Mouse (Mus musculus) cerebellum, postnatal 14 days (tissue): ENCODE results near the gene Arfrp1.

Experiments
- DNase-seq, 2 experiments: peaks; one replicate each; pipeline ENCODE4 v3.0.0; 2021; ENCODE audit warnings: mixed read lengths in 2 of 2

Gene Arfrp1

DNA sequence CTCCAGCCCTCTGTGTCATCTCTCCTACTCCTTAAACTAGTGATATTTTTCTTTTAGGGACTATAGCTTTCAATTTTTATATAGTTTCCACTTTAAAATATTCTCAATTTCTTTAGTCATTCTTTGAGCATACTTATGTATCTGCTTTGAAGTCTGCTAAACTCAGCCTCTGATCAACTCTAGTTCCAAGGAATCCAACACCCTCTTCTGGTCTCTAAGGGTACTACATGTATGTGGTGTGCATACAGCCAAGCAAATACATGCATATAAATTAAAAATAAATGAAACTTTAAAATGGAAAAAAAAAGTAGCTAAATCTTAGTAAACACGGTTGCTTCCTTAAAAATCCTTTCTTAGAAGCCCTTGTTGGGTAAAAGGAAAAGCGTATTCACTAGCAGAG is 10.6 kb upstream of the Arfrp1 start:
- DNase-seq = peak; percentile 43 to 46

- DNase-seq = peak in 1 of 2 experiments; percentile 28
Observed at GRCm38 (mm10) chr2:181370001-181370400, 4.8 kb upstream of the Arfrp1 start.

GRCm38 (mm10) chr2:181365655-181366075 is 461 bp upstream of the Arfrp1 start:
- DNase-seq = no peak

DNA sequence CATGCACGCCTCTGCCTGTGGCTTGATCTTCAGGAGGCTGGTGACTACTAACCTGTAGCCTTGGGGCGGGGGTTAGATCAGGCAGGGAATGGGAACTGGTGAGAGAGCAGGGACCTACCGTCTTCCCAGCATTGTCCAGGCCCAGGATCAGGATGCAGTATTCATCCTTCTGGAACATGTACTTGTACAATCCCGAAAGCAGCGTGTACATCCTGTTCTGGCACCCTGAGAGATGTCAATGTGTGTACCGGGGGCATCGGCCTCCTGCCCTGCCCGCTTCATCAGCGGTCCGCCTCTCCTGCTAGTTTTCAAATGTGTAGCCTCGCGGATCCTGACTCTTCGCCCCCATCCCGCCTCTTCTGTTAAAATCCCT is 731 bp downstream of the Arfrp1 start:
- no peak for DNase-seq

- no peak for DNase-seq
Observed at GRCm38 (mm10) chr2:181363946-181364345, 1.3 kb downstream of the Arfrp1 start.

- no peak for DNase-seq
Observed at GRCm38 (mm10) chr2:181356780-181357179, 8.4 kb downstream of the Arfrp1 start.

GRCm38 (mm10) chr2:181342766-181343165 is 22.4 kb downstream of the Arfrp1 start:
- no peak for DNase-seq

GRCm38 (mm10) chr2:181340426-181340825 is 24.8 kb downstream of the Arfrp1 start:
- DNase-seq = peak; percentile 76 to 78

DNA sequence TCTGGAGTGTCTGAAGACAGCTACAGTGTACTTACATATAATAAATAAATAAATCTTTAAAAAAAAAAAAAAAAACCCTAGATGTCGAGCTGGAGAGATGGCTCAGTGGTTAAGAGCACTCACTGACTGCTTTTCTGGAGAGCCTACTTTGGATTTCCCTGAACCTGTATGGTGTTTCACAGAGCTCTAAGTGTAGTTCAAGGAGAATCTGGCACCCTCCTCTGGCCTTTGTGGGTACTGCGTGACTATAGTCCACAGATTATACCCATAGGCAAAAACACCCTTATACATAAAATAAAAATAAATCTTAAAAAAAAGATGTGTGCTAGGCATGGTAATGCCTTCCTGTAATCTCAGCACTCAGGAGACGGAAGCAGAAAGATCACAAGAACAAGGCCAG is 31.2 kb downstream of the Arfrp1 start:
- DNase-seq = peak; percentile 81 to 85

GRCm38 (mm10) chr2:181332542-181332941 is 32.7 kb downstream of the Arfrp1 start:
- no peak for DNase-seq

DNA sequence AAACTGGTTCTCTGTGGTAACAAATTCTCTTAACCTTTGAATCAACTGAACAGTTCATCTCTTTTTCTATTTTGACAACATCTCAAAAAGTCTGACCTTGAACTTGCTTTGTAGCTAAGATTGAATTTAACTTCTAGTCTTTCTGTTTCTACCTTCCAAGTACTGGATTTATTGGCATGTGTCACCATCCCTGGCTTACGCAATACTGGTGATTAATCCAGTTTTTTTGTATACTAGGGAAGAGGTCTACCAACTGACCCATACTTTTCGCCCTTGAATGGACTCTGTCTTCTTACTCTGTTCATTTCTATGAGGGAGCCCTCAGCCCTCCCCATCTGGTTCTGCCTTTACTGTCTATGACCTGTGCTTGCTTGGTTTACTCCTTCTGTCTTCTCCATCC is 39.1 kb downstream of the Arfrp1 start:
- DNase-seq = no peak

DNA sequence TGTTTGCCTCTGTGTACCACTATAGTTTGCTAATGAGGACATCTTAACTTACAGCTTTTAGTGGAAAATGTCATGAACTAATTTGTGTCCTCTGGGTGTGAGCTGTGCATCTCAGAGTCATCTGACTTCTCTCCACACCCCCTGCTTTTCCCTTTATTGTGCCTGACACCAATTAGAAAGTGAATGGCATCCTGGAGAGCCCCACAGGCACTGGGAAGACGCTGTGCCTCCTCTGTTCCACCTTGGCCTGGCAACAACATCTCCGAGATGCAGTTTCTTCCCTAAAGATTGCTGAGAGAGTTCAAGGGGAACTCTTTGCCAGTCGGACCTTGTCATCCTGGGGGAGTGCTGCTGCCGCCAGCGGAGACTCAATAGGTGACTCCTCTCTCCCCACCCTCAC is 43.1 kb downstream of the Arfrp1 start:
- no peak for DNase-seq

- DNase-seq = no peak
Observed at GRCm38 (mm10) chr2:181320103-181320499, 45.1 kb downstream of the Arfrp1 start.

- DNase-seq = peak; percentile 90 to 91
Observed at GRCm38 (mm10) chr2:181319248-181320102, 45.7 kb downstream of the Arfrp1 start, which contains the start of gene Rtel1. Rtel1 (plus strand) TSS chr2:181319739.

DNA sequence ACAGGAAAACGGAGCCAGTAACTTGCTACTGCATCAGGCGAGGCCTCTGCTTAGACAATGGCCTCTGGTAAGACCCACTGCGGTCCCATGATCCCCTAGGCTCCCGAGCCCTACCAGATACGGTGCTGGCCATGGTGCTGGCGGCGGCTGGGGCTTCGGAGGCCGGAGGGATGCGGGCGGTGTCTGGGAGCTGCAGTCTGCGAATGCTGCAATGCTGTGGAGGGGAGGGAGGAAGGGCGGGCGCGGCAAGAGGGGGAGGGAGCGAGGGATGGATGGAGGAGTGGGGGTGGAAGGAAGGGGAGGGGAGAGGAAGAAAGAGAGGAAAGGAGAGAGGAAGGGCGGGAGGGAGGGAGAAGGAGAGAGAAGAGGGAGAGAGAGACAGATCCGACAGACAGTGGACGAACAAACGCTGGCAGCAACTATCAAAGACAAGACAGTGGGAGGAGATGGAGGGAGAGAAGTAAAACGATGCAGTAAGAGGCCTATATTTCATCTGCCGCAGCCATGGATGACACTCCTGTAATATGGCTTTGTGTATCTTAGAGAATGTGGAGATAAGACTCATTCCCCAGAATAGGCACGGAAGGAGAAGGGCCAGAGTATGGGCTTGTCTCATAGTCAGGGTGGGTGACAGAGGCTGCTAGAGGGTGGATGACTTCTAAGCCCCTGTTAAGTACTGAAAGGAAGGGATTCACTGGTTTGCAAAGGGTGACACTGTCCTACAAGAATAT is 51.0 kb downstream of the Arfrp1 start, which contains the start of gene Stmn3:
Gene Stmn3, minus strand, starts transcription at position 421 of the 731 bp plus-strand sequence.
- peak; percentile 90 to 92 for DNase-seq

DNA sequence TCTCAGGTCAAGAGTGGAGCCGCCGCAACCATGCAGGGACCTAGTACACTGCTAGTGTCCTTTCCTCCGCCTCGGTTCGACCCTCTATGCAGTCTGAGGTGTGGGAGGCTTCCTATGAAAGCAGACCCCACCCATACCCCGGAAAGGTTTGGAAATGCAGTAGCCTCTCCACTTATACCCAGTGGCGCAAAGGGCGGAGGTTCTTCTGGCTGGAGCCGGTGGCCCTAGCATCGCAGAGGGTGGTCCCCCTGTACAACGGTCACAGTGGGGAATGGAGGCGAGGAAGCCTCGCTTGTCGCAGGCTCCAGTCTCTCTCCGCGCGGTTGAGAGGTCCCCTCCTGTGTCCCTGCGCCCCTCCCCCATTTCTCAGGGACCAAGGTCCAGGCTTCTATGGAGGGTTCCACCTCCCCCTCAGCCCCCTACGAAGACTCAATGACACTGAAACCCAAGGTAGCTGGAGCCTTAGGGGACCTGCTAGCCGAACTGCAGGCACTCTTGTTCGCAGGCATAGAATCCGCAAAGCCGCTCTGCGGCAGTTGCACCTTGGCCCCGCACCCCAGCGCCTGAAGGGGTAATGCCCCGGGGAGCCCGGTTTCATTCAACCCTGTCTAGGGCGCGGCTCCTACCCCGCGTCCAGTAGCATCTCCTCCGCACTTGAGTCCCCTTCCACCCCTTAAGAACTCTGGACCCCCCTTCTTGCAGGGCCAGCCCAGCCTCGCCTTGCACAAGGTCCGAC is 51.7 kb downstream of the Arfrp1 start:
- DNase-seq = peak; percentile 71 to 76

GRCm38 (mm10) chr2:181313006-181313343 is 52.2 kb downstream of the Arfrp1 start:
- DNase-seq = peak in 1 of 2 experiments; percentile 15

GRCm38 (mm10) chr2:181312435-181312834 is 52.8 kb downstream of the Arfrp1 start:
- DNase-seq = no peak
